ENCODE assay signal across 8 mouse cellular contexts in the genomic region with DNA sequence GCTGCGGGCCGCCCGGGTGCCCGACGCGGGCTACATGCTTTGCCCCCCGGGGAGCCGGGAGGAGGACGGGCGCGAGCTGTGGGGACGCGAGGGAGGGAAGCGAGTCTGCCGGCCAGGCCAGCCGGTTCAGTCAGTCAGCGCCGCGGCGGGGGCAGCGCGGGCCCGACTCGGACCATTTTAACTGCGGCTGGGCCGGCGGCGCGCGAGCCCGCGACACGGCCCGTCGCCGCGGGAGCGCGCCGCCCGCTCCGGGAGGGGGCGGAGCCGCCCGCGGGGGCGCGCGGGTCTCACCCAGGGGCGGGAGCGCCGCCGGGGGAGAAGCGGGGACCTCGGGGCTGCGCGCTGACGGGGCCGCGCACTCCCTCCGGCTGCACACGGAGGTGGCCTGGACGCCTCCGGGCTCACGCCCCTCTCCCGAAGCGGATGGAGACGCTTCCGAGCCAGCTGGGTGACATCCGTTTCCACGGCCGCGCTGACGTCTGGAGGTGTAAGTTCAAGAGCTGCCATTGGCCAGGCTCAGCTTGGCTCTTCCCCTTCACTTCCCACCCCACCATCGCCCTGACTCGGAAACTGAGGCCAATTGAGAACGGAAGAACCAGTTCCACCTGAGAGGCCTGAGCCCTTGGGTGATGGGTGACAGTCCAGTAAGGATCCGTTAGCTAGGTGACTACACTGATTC. TPM values are rescaled to one million over a fixed set of nuclear protein-coding genes. Genes with fewer than 3 reads are reported as not detected.
DNase-seq lines count a peak whose midpoint lies in the region; ATAC-seq and TF ChIP-seq lines count a peak whose summit lies in the region.

No protein-coding gene starts in this region.

- H3K4me3 ChIP-seq in embryonic facial prominence, embryonic 12.5 days, result peak overlapping the region; percentile 93
- peak overlapping the region; percentile 85 for H3K4me3 ChIP-seq in limb, embryonic 11.5 days (ENCODE audit: low read depth, low read length)
- peak overlapping the region; percentile 97 for H3K4me3 ChIP-seq in midbrain, embryonic 13.5 days (replicated peaks)
- peak overlapping the region; percentile 93 for H3K4me3 ChIP-seq in small intestine, adult 2 months (ENCODE audit: low read depth, low read length)

- peaks cover 27% of the 10 kb centered on the region for H3K4me1 ChIP-seq in embryonic facial prominence, embryonic 12.5 days
- H3K4me1 ChIP-seq in limb, embryonic 11.5 days (ENCODE audit: control insufficient read depth, insufficient read depth, low read length), result peaks cover 10% of the 10 kb centered on the region; the same call in 1 of the 2 replicates
- peaks cover 40% of the 10 kb centered on the region for H3K4me1 ChIP-seq in midbrain, embryonic 13.5 days (replicated peaks)
- no peaks in the 10 kb centered on the region; the same call in 1 of the 2 replicates for H3K4me1 ChIP-seq in small intestine, adult 2 months (ENCODE audit: control insufficient read depth, insufficient read depth, insufficient read length, low read length)

- peak overlapping the region; percentile 99 for H3K27ac ChIP-seq in embryonic facial prominence, embryonic 12.5 days
- H3K27ac ChIP-seq in limb, embryonic 11.5 days (replicated peaks; ENCODE audit: low read depth, low read length), result peak overlapping the region; percentile 97
- H3K27ac ChIP-seq in midbrain, embryonic 13.5 days, result peak overlapping the region; percentile 99
- H3K27ac ChIP-seq in small intestine, adult 2 months (ENCODE audit: insufficient read depth, low read depth, low read length), result peak overlapping the region; percentile 78

- WGBS in embryonic facial prominence, embryonic 12.5 days, result under 1% methylated on average over 65 of the region's 78 CpGs
- under 1% methylated on average over 49 of the region's 78 CpGs for WGBS in limb, embryonic 11.5 days
- under 1% methylated on average over 72 of the region's 78 CpGs for WGBS in midbrain, embryonic 13.5 days
- under 1% methylated on average over 71 of the region's 78 CpGs for WGBS in small intestine, adult 2 months

- peak; percentile 77 for ATAC-seq in embryonic facial prominence, embryonic 12.5 days (ENCODE audit: insufficient number of reproducible peaks, insufficient read depth, low FRiP score, low TSS enrichment)
- peak; percentile 81 for ATAC-seq in limb, embryonic 11.5 days (ENCODE audit: insufficient number of reproducible peaks, low FRiP score, low TSS enrichment, low read depth)
- ATAC-seq in midbrain, embryonic 13.5 days, result peak; percentile 80

- peak overlapping the region; percentile 98 for H3K9ac ChIP-seq in embryonic facial prominence, embryonic 12.5 days
- H3K9ac ChIP-seq in limb, embryonic 11.5 days (ENCODE audit: low read length), result peak overlapping the region; percentile 98
- H3K9ac ChIP-seq in midbrain, embryonic 13.5 days (replicated peaks), result peak overlapping the region; percentile 99

- H3K36me3 ChIP-seq in embryonic facial prominence, embryonic 12.5 days, result no peaks in the 10 kb centered on the region
- H3K36me3 ChIP-seq in limb, embryonic 11.5 days (ENCODE audit: control insufficient read depth, insufficient read depth, low read length), result no peaks in the 10 kb centered on the region
- H3K36me3 ChIP-seq in midbrain, embryonic 13.5 days, result no peaks in the 10 kb centered on the region
- H3K36me3 ChIP-seq in small intestine, adult 2 months (ENCODE audit: control insufficient read depth, insufficient read depth, low read length), result no peaks in the 10 kb centered on the region

- peak; percentile 54; the same call in 1 of the 2 replicates for TF ChIP-seq POLR2A in small intestine, adult 2 months (IDR thresholded peaks at IDR 0.05; ENCODE audit: low read depth, low read length)

- no peak for TF ChIP-seq CTCF in small intestine, adult 2 months (IDR thresholded peaks at IDR 0.05; ENCODE audit: extremely low read depth, insufficient read length, insufficient replicate concordance, low read depth, low read length)

- no peaks in the 10 kb centered on the region for H3K9me3 ChIP-seq in embryonic facial prominence, embryonic 12.5 days
- H3K9me3 ChIP-seq in limb, embryonic 11.5 days (ENCODE audit: control insufficient read depth, low read length), result no peaks in the 10 kb centered on the region
- H3K9me3 ChIP-seq in midbrain, embryonic 13.5 days, result no peaks in the 10 kb centered on the region; the same call in 1 of the 2 replicates

- DNase-seq in 3134 (ENCODE audit: extremely low read depth, insufficient read length, low spot score), result peak; percentile 92
- peak; percentile 84 for DNase-seq in adrenal gland, postnatal 25 days
- DNase-seq in heart, adult 18-20 months, result peak; percentile 85 to 93
- DNase-seq in kidney, adult 18-20 months, result peak; percentile 85
- DNase-seq in limb, embryonic 11.5 days (ENCODE audit: low spot score), result peak; percentile 86

- no peaks in the 10 kb centered on the region for H3K27me3 ChIP-seq in embryonic facial prominence, embryonic 12.5 days
- no peaks in the 10 kb centered on the region for H3K27me3 ChIP-seq in limb, embryonic 11.5 days (ENCODE audit: control insufficient read depth, insufficient read depth, low read length)
- H3K27me3 ChIP-seq in midbrain, embryonic 13.5 days, result no peaks in the 10 kb centered on the region
- no peaks in the 10 kb centered on the region for H3K27me3 ChIP-seq in small intestine, adult 2 months (ENCODE audit: control insufficient read depth, insufficient read depth, low read length)

- peak overlapping the region; percentile 70 for H3K4me2 ChIP-seq in embryonic facial prominence, embryonic 12.5 days (replicated peaks)
- H3K4me2 ChIP-seq in limb, embryonic 11.5 days (ENCODE audit: low read depth, severe bottlenecking), result peak overlapping the region; percentile 71
- peak overlapping the region; percentile 72 for H3K4me2 ChIP-seq in midbrain, embryonic 13.5 days (replicated peaks)

RNA-seq across cellular contexts. Expression of gene Fbxl17, which starts 0.5 kb away (rescaled TPM):
- total RNA-seq in adrenal gland, postnatal 25 days (2021), result 30.6 and 42.4 TPM in 2 replicates
- 7.9 and 8.8 TPM in 2 replicates for polyA plus RNA-seq in embryonic facial prominence, embryonic 12.5 days (2016; fragmentation: Nextera tagmentation; extraction: Ambion mirVana)
- total RNA-seq in heart, adult 18-20 months (2021), result 10 to 100 TPM; 26.8 to 27.0 TPM
- polyA plus RNA-seq in limb, embryonic 11.5 days (2014; fragmentation: Nextera tagmentation; extraction: Ambion mirVana), result 6.5 and 6.8 TPM in 2 replicates
- polyA plus RNA-seq in midbrain, embryonic 13.5 days (2015; fragmentation: Nextera tagmentation; extraction: Ambion mirVana), result 28.5 and 29.0 TPM in 2 replicates
- 3.1 and 5.9 TPM in 2 replicates for polyA plus RNA-seq in small intestine, adult 2 months (2012; rRNA removed)

Comparison
In these comparisons a context has a peak if more than half of its experiments do, and no peak if none do; other contexts are left out.
1. Peak in every context shown above with its lines: DNase-seq, ATAC-seq, H3K4me3 ChIP-seq and H3K27ac ChIP-seq.